Mouse (Mus musculus) kidney, postnatal 10 days (tissue): ENCODE data around the gene Gm19345.

Source experiments
- DNase-seq: peaks from one replicate; pipeline ENCODE4 v3.0.0; 2021; ENCODE audit warnings: mixed read lengths

Gm19345 gene

DNA sequence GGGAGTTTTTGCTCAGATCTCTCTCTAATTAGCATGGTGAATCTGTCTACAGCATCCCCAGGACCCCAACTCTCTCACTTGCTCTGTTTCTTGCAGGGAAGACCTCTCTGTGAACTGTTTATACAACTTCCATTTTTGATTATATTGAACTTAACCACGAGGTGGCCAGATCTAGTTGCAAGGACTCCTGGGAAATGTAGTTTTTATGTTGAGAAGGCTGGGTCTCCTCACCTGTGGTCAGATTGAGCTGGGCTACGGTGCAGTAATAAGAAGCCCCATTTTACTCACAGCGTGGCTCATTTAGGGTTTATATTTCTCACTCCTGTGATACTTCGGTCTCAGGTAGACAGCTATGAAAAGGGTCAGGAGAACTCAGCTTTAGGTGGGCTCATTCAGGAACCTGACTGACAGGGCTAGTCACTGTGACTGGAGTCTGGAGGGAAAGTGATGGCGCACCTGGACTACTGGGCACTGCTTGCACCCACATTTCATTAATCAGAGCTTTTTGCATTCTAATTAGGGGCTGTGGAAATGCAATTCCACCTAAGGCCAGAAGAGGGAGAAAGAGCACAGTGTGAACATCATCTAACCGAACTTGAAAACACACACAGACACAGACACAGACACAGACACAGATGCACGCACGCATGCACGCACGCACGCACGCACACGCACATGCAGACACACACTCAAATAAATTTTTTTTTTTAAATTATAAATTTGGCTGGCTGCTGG lies 24.3 kb downstream of the Gm19345 start:
- peak; percentile 69 for DNase-seq

DNA sequence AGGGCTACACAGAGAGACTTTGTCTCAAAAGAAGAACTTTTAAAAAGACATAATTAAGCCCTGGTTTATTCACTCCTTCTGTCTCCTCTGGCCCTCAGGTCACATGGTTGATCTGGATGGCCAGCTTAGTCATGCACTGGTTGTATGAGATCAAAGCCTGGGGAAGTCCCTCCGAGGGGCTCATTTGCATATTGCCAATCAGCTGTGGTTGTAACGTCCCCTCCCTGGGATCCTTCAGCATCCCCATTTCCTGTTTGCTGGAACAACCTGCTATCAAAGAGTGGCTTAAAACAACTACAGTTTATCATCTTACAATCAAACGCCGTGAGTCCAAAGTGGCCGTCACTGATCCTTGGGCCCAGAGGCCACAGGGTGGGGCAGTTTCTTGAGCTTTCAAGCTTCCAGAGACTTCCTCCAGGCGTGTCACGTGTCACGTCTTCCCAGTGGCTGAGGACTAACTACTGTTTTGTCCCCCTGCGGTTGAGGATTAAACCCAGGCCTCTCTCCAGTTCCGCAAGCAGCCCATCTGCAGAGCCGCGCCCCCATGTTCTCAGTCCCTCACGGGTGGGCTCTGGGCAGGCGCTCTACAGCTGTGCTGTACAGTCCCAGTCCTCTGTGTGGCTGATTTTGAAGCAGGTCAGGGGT lies 25.1 kb downstream of the Gm19345 start:
- no peak for DNase-seq

- no peak for DNase-seq
Measured at GRCm38 (mm10) chr7:19880754-19881153, 29.0 kb downstream of the Gm19345 start.

DNA sequence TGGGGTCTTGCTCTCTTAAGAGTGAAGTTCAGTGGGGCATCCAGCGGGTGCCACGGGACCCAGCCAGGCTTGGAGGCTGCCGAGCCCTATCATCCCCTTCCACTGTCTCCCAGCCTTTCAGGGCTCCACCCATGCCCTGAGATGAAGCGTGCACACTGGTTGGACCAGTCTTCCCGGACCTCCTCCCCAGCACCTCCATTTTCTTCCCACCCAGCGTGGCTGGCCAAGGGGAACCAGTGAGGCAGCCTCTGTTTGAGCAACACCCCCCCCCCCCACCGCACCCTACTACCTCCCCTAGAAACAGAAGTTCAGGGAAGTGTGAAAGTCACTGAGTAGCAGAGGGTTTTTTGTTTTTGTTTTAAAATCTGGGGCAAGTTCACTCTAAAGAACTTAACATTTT lies 36.0 kb downstream of the Gm19345 start, which contains the start of gene Ceacam19:
Gene Ceacam19 (minus strand): TSS at position 117 of the 400 bp plus-strand sequence.
- no peak for DNase-seq

GRCm38 (mm10) chr7:19889881-19890280 lies 38.1 kb downstream of the Gm19345 start:
- peak; percentile 71 for DNase-seq
